Mouse (Mus musculus) layer of hippocampus, adult 8-10 months (tissue): ENCODE measurements around the gene Gm7978. TPM values are rescaled to one million over a fixed set of nuclear protein-coding genes. Genes with fewer than 3 reads are reported as not detected.
"Not testable (repeated sequence)": the region's sequence is repeated elsewhere in the genome, so short reads cannot be mapped to it uniquely, and the experiment has no call there.

ENCODE experiments used
- DNase-seq, 2 experiments: peaks; one replicate each; pipeline ENCODE4 v3.0.0; 2022; ENCODE audit warnings: low spot score in 2 of 2
- total RNA-seq, 4 experiments: library from RNA; stranded (reverse); gene quantifications; 2 replicates each; pipeline ENCODE4 v1.2.4; 2022

The Gm7978 gene
- not detected for total RNA-seq

DNA sequence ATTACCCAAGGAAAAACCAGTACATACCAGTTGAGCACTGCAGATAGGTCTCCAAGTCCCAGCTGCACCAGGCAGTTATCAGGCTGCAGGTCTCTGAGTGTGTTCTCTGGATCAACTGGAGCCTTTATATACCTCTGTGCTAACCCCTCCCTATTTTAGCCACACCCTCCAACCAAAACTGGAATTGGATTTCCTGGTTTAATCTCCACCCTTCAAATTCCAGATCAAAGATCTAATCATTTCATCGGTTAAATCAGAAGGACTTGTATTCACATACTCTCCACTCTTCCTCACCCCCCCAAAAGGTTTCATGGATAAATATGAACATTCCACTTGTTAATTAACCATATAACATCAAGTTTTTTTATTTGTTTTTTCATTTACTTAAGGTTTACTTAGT, at the start of gene Gm7978:
Gm7978 (minus strand) TSS at position 101 of the 400 bp plus-strand sequence.
- not testable (repeated sequence) for DNase-seq

DNA sequence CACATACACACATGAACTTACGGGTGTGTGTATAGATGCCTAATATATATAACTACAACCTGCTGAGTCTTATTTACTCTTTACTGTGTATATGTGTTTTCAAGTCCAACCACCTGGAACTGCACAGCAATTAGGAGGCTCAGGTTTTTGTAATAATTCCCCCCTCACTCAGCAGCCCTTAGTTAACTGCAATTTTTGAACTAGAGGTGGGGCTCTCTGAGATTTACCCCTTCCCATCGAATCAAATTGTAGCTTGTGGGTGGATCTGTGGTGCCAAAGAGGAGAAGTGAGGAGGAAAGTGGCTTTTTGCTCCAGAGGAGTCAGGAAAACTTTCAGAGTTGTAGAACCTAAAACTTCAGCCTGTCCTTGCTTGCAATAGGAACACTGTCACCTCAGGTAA, 39.7 kb upstream of the Gm7978 start, which contains the start of gene E330014E10Rik:
E330014E10Rik (plus strand) TSS at position 301 of the 400 bp plus-strand sequence.
- DNase-seq, result not testable (repeated sequence)

GRCm38 (mm10) chr5:95741714-95742113, 5.7 kb upstream of the Gm7978 start, which contains the start of gene Gm7982:
Gene Gm7982, plus strand, starts transcription at chr5:95742014.
- not testable (repeated sequence) for DNase-seq

Other genes with a start within 250 kb of the Gm7978 start
- not detected for gene Gm3286, start 225.4 kb downstream of the Gm7978 start, total RNA-seq
- gene Gm7971, start 141.3 kb downstream of the Gm7978 start, total RNA-seq, result not detected
- not detected for gene Gm7982, start 5.8 kb upstream of the Gm7978 start, total RNA-seq
- not detected for gene E330014E10Rik, start 39.8 kb upstream of the Gm7978 start, total RNA-seq
- under 1 TPM in 1 of 4 experiments, not detected in 3; 0.39 TPM for gene Cxcl13, start 220.8 kb upstream of the Gm7978 start, total RNA-seq